Mouse (Mus musculus): ENCODE results near the gene Ss18l2. TPM values are rescaled to one million over a fixed set of nuclear protein-coding genes. Genes with fewer than 3 reads are reported as not detected.

Ss18l2 gene
- total and polyA plus RNA-seq, 3 experiments: 40.2 to 77.0 (median 41.5) TPM

DNA sequence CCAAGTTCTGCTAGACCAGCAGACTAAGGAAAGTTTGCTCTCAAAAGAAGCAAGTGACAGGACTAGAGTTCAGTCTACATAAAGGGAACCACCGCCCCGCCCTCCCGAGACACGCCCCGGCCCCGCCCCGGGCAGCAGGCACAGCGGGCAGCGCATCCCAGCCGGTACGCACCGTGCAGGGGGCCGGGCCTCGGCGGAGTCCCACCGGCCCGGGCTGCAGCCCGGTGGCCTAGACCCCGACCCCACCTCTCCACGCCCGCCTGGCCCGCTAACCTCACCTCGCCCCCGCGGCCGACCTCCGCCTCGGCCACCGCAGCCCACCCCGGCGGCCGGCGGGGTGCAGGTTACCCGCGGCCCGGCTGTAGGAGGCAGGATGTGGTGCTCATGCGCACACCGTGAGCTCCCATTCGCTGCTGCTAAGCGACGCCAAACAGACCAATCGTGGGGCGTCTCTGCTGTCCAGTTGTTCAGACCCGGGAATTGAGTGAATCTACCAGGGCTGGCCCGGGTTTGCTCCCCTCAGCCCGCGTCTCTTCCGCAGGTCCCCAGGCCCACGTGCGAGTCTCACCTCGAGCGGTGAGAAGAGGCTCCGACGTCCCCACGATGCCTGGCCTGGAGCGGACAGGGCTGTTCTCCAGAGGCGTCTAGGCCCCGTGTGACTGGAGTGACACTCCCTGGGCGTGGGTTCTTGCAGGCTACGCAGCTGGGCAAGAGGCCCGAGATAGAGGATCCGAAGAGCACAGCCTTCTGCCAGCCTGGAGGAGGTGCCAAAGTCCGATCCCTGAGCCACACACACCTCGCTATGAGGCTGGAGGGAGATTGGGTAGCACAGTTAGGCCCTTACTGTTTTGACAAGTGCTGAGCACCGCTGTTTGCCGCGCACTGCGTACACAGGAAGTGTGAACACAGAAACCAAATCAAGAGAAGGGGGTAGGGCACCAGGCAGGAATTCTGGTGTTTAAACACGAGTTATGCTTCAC lies 5.2 kb upstream of the Ss18l2 start, which contains the start of gene Sec22c:
Gene Sec22c, minus strand, starts transcription at position 845 of the 980 bp plus-strand sequence.
- peak within 1 kb of the TSS; percentile 64 to 75 (median 73) for H3K4me3 ChIP-seq (replicated peaks in 1 of 3; ENCODE audit: low read depth in 2 of 3, low read length in 2 of 3, poor library complexity in 1 of 3)
- in situ Hi-C loops (cut with MboI; ENCODE audit: low pct_ligation_motif_present, low pct_unique_long_range_greater_than_20kb, low sequenced_read_pairs) (no loop called here), dilution Hi-C loops (cut with MboI; ENCODE audit: extremely low pct_ligation_motif_present, extremely low pct_unique_long_range_greater_than_20kb, low sequenced_read_pairs) (no loop called here)
- peak; percentile 89 for DNase-seq (ENCODE audit: extremely low read depth)
- peaks cover 9 to 26% of the 10 kb centered on the region in 2 experiments for H3K4me1 ChIP-seq (ENCODE audit: control insufficient read depth in 1 of 2, insufficient read depth in 2 of 2)
- H3K9me3 ChIP-seq (replicated peaks; ENCODE audit: low read length): no peaks in the 10 kb centered on the region
- no peaks in the 10 kb centered on the region for H3K79me2 ChIP-seq (replicated peaks; ENCODE audit: control insufficient read depth, extremely low read depth, insufficient read depth, poor library complexity, severe bottlenecking)
- H3K27me3 ChIP-seq (replicated peaks): no peaks in the 10 kb centered on the region
- peak within 1 kb of the TSS; percentile 49 for H3K27ac ChIP-seq (ENCODE audit: insufficient read depth, low read depth)
- peak within 1 kb of the TSS; percentile 15; the same call in 1 of the 2 replicates for H3K9ac ChIP-seq (ENCODE audit: insufficient read depth, low read depth)
- TF ChIP-seq USF1 (IDR thresholded peaks at IDR 0.05; ENCODE audit: low read depth, low read length): no peak
- TF ChIP-seq SMC3 (IDR thresholded peaks at IDR 0.05; ENCODE audit: low read depth, low read length): no peak
- TF ChIP-seq CHD1 (IDR thresholded peaks at IDR 0.05; ENCODE audit: low read depth, low read length): no peak
- peak; percentile 77 for TF ChIP-seq MXI1 (IDR thresholded peaks at IDR 0.05; ENCODE audit: low read depth, low read length)
- TF ChIP-seq MAX (IDR thresholded peaks at IDR 0.05; ENCODE audit: low read length): peak; percentile 62; the same call in 1 of the 2 replicates
- no peak for TF ChIP-seq USF2 (conservative IDR thresholded peaks at IDR 0.05; ENCODE audit: low read depth, low read length)
- no peak for TF ChIP-seq MAFK (IDR thresholded peaks at IDR 0.05; ENCODE audit: insufficient replicate concordance, low read length)
- TF ChIP-seq MEF2A (IDR thresholded peaks at IDR 0.05; ENCODE audit: borderline replicate concordance, low read depth, low read length): 0 out of 2 replicates have a peak, but pooled peaks have one; percentile 9
- no peak for TF ChIP-seq EP300 (IDR thresholded peaks at IDR 0.05; ENCODE audit: low read length)
- peak; percentile 64 for TF ChIP-seq ELF1 (IDR thresholded peaks at IDR 0.05; ENCODE audit: low read depth, low read length)
- TF ChIP-seq NRF1 (IDR thresholded peaks at IDR 0.05; ENCODE audit: low read depth, low read length): peak; percentile 90
- TF ChIP-seq JUN (IDR thresholded peaks at IDR 0.05; ENCODE audit: insufficient read depth, low read depth, low read length): no peak
- TF ChIP-seq JUND (conservative IDR thresholded peaks at IDR 0.05; ENCODE audit: low read depth, low read length): no peak
- peak; percentile 24 for TF ChIP-seq HCFC1 (IDR thresholded peaks at IDR 0.05; ENCODE audit: low read depth, low read length)
- TF ChIP-seq NELFE (IDR thresholded peaks at IDR 0.05; ENCODE audit: low read depth, low read length): 0 out of 2 replicates have a peak, but pooled peaks have one; percentile 51
- no peak for TF ChIP-seq GABPA (IDR thresholded peaks at IDR 0.05; ENCODE audit: insufficient replicate concordance, low read depth, low read length)
- TF ChIP-seq E2F4 (IDR thresholded peaks at IDR 0.05; ENCODE audit: insufficient replicate concordance, low read depth, low read length): no peak
- no peak for TF ChIP-seq RAD21 (IDR thresholded peaks at IDR 0.05; ENCODE audit: low read depth, low read length)
- peak; percentile 45 for TF ChIP-seq TCF12 (IDR thresholded peaks at IDR 0.05; ENCODE audit: low read depth, low read length)
- no peak for TF ChIP-seq IRF4 (IDR thresholded peaks at IDR 0.05; ENCODE audit: low read depth, low read length)
- no peak for TF ChIP-seq KAT2A (IDR thresholded peaks at IDR 0.05; ENCODE audit: insufficient replicate concordance, low read length)
- TF ChIP-seq RCOR1 (conservative IDR thresholded peaks at IDR 0.05; ENCODE audit: low read depth, low read length): no peak
- TF ChIP-seq ZKSCAN1 (IDR thresholded peaks at IDR 0.05; ENCODE audit: borderline replicate concordance, low read depth, low read length): no peak
- TF ChIP-seq SIN3A (IDR thresholded peaks at IDR 0.05; ENCODE audit: low read length): peak; percentile 90
- TF ChIP-seq POLR2AphosphoS2 (IDR thresholded peaks at IDR 0.05; ENCODE audit: low read depth, low read length): no peak; the same call in 1 of the 2 replicates
- peak; percentile 65 for TF ChIP-seq POLR2A (IDR thresholded peaks at IDR 0.05; ENCODE audit: low read depth, low read length)
- no peak for TF ChIP-seq CHD2 (IDR thresholded peaks at IDR 0.05; ENCODE audit: low read length)
- no peak for TF ChIP-seq ZMIZ1 (IDR thresholded peaks at IDR 0.05; ENCODE audit: low read depth, low read length)
- 0 out of 2 replicates have a peak, but pooled peaks have one; percentile 20 for TF ChIP-seq TBP (conservative IDR thresholded peaks at IDR 0.05; ENCODE audit: low read depth, low read length)
- TF ChIP-seq MAZ (IDR thresholded peaks at IDR 0.05; ENCODE audit: low read depth, low read length): no peak; the same call in 1 of the 2 replicates
- TF ChIP-seq BHLHE40 (IDR thresholded peaks at IDR 0.05; ENCODE audit: low read depth, low read length): no peak
- no peak for TF ChIP-seq CTCF (conservative IDR thresholded peaks at IDR 0.05 in 1 of 2, IDR thresholded peaks at IDR 0.05 in 1 of 2; ENCODE audit: low read depth in 2 of 2, low read length in 2 of 2)
- no peak for TF ChIP-seq MYC (IDR thresholded peaks at IDR 0.05; ENCODE audit: low read depth, low read length)
- TF ChIP-seq ETS1 (conservative IDR thresholded peaks at IDR 0.05; ENCODE audit: low read depth, low read length): no peak
- no peak for TF ChIP-seq PAX5 (IDR thresholded peaks at IDR 0.05; ENCODE audit: low read length)
- no peak for TF ChIP-seq UBTF (IDR thresholded peaks at IDR 0.05; ENCODE audit: low read depth, low read length)
- no peak for TF ChIP-seq ZC3H11A (IDR thresholded peaks at IDR 0.05; ENCODE audit: low read depth, low read length)
- no peak for TF ChIP-seq ZNF384 (IDR thresholded peaks at IDR 0.05; ENCODE audit: low read depth, low read length)
- peak within 1 kb of the TSS; percentile 58 for H3K4me2 ChIP-seq (ENCODE audit: insufficient read depth, low read depth, poor library complexity, severe bottlenecking)
- peaks cover 0 to 2% of the 10 kb centered on the region in 2 experiments for H3K36me3 ChIP-seq (replicated peaks in 1 of 2; ENCODE audit: control insufficient read depth in 1 of 2, insufficient read depth in 1 of 2, low read length in 1 of 2)

Measured in CH12.LX (cell line).